Mouse (Mus musculus): ENCODE results near the gene Tenm2. TPM values are rescaled to one million over a fixed set of nuclear protein-coding genes. Genes with fewer than 3 reads are reported as not detected.
A peak's percentile ranks its signal among the peaks of the same experiment; 100 is the strongest.

Gene Tenm2
- polyA plus RNA-seq, 1 experiment, result 0.01 TPM

DNA sequence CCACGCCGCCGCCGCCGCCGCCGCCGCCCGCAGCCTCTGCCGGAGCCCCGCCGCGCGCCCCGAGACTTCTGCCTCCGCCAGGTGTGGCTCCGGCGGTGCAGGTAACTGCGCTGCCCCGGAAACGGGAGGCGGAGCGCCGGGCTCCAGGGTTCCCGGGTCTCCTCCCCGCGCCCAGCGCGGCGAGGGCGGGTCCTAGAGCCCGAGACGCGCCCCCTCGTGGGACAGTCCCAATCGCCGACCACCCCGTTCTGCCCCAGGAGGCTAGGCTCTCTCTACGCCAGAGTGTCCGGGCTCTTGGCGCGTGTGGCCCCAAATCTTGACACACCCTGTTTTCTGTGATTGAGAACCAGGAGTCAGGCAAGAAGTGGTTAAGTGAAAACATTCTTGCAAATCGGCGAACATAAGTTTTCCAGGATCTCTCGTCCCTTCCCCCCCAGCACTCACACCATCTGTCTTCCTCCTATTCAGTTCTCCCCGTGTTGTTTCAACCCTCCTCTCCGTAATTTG is 1255.3 kb downstream of the Tenm2 start, which contains the start of gene Wwc1:
Wwc1 (minus strand) TSS at position 117 of the 507 bp plus-strand sequence.
- 0 out of 2 replicates have a peak, but pooled peaks cover 5% of the 10 kb centered on the region for H3K4me1 ChIP-seq
- TF ChIP-seq FLI1 (IDR thresholded peaks at IDR 0.05; ENCODE audit: low read length), result no peak
- TF ChIP-seq GATA1 (IDR thresholded peaks at IDR 0.05; ENCODE audit: borderline replicate concordance, low read length), result no peak
- H3K4me3 ChIP-seq (replicated peaks), result peak within 1 kb of the TSS; percentile 18
- H3K9me3 ChIP-seq, result no peaks in the 10 kb centered on the region
- no peaks in the 10 kb centered on the region for H3K36me3 ChIP-seq (replicated peaks; ENCODE audit: low read length)
- peaks cover 62% of the 10 kb centered on the region for H3K27me3 ChIP-seq (replicated peaks)

DNA sequence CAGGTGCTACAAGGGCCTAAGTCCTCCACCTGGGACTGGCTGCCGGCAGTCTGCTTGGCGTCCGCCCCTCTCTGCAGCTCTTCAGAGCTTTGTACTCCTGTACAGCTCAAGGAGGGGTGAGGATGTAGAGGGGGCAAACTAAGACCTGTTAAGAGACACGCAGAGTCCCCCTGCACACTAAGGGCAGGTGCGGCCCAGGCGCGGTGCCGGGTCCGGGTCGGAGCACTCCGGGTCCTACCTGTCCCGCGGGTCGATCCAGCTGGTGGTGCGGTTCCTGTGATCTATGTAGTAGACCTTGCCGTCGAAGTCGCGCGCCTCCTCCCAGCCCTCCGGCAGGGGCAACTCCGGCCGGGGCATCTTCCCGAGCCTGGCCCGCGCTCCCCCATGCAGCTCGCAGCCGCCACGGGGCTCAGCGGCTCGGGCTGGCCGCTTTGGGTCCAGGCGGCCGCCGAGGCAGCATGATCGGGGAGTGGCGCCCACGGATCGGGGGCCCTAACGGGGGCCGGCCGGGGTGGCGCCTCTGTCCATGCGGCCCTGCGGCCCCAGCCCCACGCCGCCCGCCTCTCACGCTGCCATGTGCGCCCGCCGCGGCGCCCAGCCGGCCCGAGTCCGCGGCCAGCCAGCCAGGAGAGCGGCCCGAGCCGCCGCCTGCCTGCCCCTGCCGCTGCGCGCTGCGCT is 1255.9 kb downstream of the Tenm2 start:
- peaks cover 60% of the 10 kb centered on the region for H3K27me3 ChIP-seq (replicated peaks)
- no peaks in the 10 kb centered on the region for H3K9me3 ChIP-seq
- 0 out of 2 replicates have a peak, but pooled peaks cover 5% of the 10 kb centered on the region for H3K4me1 ChIP-seq
- no peaks in the 10 kb centered on the region for H3K36me3 ChIP-seq (replicated peaks; ENCODE audit: low read length)
- peak overlapping the region; percentile 14 for H3K4me3 ChIP-seq (replicated peaks)
- TF ChIP-seq GATA1 (IDR thresholded peaks at IDR 0.05; ENCODE audit: borderline replicate concordance, low read length), result no peak
- TF ChIP-seq FLI1 (IDR thresholded peaks at IDR 0.05; ENCODE audit: low read length), result no peak

DNA sequence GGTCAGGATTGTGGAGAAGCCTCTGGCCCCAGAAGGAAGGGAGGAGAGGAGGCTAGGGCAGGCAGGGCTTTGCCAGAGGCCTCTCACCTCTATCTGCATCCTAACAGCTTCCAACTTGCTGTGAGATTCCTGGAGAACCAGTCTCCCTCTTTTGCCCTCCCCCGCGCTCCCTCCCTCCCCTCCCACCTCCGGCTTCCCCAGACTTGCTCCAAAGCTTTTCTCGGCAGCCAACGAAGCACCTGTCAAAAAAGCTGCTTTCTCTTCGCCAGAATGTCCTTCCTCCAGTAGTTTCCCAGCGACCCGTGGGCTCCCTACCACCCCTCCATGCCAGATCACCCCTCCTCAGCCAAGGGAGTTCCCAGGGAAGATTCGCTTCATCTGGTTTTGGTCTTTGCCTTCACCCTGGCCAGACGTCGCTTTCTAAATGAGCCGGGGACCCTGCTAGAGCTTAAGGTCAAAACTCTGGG is 1256.5 kb downstream of the Tenm2 start:
- Histone ChIP-seq H3K4me1 (0 out of 2 replicates have a peak, but pooled peaks cover 5% of the 10 kb centered on the region), H3K4me3 (replicated peaks) (no peak overlapping the region), H3K9me3 (no peaks in the 10 kb centered on the region), H3K36me3 (replicated peaks; ENCODE audit: low read length) (no peaks in the 10 kb centered on the region), H3K27me3 (replicated peaks) (peaks cover 60% of the 10 kb centered on the region)
- no peak for TF ChIP-seq FLI1 (IDR thresholded peaks at IDR 0.05; ENCODE audit: low read length)
- no peak for TF ChIP-seq GATA1 (IDR thresholded peaks at IDR 0.05; ENCODE audit: borderline replicate concordance, low read length)

GRCm38 (mm10) chr11:35977796-35978195 is 1258.0 kb downstream of the Tenm2 start:
- Histone ChIP-seq H3K4me3 (replicated peaks) (no peak overlapping the region), H3K4me1 (0 out of 2 replicates have a peak, but pooled peaks cover 5% of the 10 kb centered on the region), H3K36me3 (replicated peaks; ENCODE audit: low read length) (no peaks in the 10 kb centered on the region), H3K27me3 (replicated peaks) (peaks cover 56% of the 10 kb centered on the region), H3K9me3 (no peaks in the 10 kb centered on the region)
- TF ChIP-seq GATA1 (IDR thresholded peaks at IDR 0.05; ENCODE audit: borderline replicate concordance, low read length) (no peak), FLI1 (IDR thresholded peaks at IDR 0.05; ENCODE audit: low read length) (no peak)

DNA sequence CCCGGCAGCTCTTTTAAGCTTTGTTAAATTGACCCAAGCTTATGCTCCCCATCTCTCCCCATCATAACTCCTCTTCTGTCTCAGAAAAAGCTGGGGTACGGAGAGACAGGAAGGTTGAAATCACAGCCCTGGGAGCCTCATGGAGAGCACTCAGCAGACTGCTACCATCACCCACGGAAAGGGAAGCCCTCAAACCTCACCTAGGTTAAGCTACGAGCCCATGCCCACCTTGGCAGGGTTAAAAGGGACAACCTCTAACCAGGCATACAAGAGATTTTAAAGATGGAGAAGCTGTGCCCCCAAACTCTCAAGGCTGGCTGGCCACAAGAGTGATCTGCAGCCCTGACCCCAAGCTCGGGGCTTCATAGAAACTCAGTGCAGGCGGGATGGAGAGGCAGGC is 1258.7 kb downstream of the Tenm2 start:
- Histone ChIP-seq H3K4me3 (replicated peaks) (no peak overlapping the region), H3K27me3 (replicated peaks) (peaks cover 51% of the 10 kb centered on the region), H3K4me1 (0 out of 2 replicates have a peak, but pooled peaks cover 5% of the 10 kb centered on the region), H3K9me3 (no peaks in the 10 kb centered on the region), H3K36me3 (replicated peaks; ENCODE audit: low read length) (no peaks in the 10 kb centered on the region)
- no peak for TF ChIP-seq FLI1 (IDR thresholded peaks at IDR 0.05; ENCODE audit: low read length)
- TF ChIP-seq GATA1 (IDR thresholded peaks at IDR 0.05; ENCODE audit: borderline replicate concordance, low read length), result no peak

- Histone ChIP-seq H3K9me3 (no peaks in the 10 kb centered on the region), H3K27me3 (replicated peaks) (peaks cover 45% of the 10 kb centered on the region), H3K36me3 (replicated peaks; ENCODE audit: low read length) (no peaks in the 10 kb centered on the region), H3K4me3 (replicated peaks) (no peak overlapping the region), H3K4me1 (0 out of 2 replicates have a peak, but pooled peaks cover 5% of the 10 kb centered on the region)
- TF ChIP-seq FLI1 (IDR thresholded peaks at IDR 0.05; ENCODE audit: low read length) (no peak), GATA1 (IDR thresholded peaks at IDR 0.05; ENCODE audit: borderline replicate concordance, low read length) (no peak)
Observed at GRCm38 (mm10) chr11:35976482-35976881, 1259.3 kb downstream of the Tenm2 start.

- Histone ChIP-seq H3K9me3 (no peaks in the 10 kb centered on the region), H3K27me3 (replicated peaks) (peaks cover 31% of the 10 kb centered on the region), H3K36me3 (replicated peaks; ENCODE audit: low read length) (no peaks in the 10 kb centered on the region), H3K4me3 (replicated peaks) (no peak overlapping the region), H3K4me1 (0 out of 2 replicates have a peak, but pooled peaks cover 3% of the 10 kb centered on the region)
- TF ChIP-seq FLI1 (IDR thresholded peaks at IDR 0.05; ENCODE audit: low read length) (no peak), GATA1 (IDR thresholded peaks at IDR 0.05; ENCODE audit: borderline replicate concordance, low read length) (no peak)
Observed at GRCm38 (mm10) chr11:35974632-35975450, 1260.9 kb downstream of the Tenm2 start.

DNA sequence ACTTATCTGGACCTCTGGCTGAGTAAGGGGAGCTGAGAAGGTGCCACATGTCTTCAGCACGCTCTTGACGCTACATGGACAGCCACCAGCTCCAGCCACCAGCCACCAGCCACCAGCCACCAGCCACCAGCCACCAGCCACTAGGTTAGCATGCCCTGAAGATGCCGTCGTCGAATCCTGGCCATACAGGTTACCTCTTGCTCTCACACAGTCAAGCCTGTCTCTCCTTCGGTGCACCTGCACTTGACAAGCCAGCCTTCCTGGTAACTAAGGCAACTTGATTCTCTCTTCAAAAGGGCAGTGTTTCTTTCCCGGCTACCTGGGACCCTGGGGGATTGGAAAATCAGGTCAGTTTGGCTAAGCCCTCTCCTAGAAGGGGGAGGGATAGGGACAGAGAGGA is 1262.6 kb downstream of the Tenm2 start:
- Histone ChIP-seq H3K4me1 (no peaks in the 10 kb centered on the region), H3K36me3 (replicated peaks; ENCODE audit: low read length) (no peaks in the 10 kb centered on the region), H3K9me3 (no peaks in the 10 kb centered on the region), H3K4me3 (replicated peaks) (no peak overlapping the region), H3K27me3 (replicated peaks) (peaks cover 14% of the 10 kb centered on the region)
- no peak for TF ChIP-seq GATA1 (IDR thresholded peaks at IDR 0.05; ENCODE audit: borderline replicate concordance, low read length)
- TF ChIP-seq FLI1 (IDR thresholded peaks at IDR 0.05; ENCODE audit: low read length), result no peak

GRCm38 (mm10) chr11:35972270-35972931 is 1263.4 kb downstream of the Tenm2 start:
- no peaks in the 10 kb centered on the region for H3K36me3 ChIP-seq (replicated peaks; ENCODE audit: low read length)
- peaks cover 8% of the 10 kb centered on the region for H3K27me3 ChIP-seq (replicated peaks)
- 0 out of 2 replicates have a peak, but pooled peaks cover 3% of the 10 kb centered on the region for H3K9me3 ChIP-seq
- H3K4me1 ChIP-seq, result no peaks in the 10 kb centered on the region
- no peak for TF ChIP-seq GATA1 (IDR thresholded peaks at IDR 0.05; ENCODE audit: borderline replicate concordance, low read length)
- TF ChIP-seq FLI1 (IDR thresholded peaks at IDR 0.05; ENCODE audit: low read length), result no peak
- no peak overlapping the region for H3K4me3 ChIP-seq (replicated peaks)
